Mouse (Mus musculus): Measurements from ENCODE around the gene Rmdn3. TPM values are rescaled to one million over a fixed set of nuclear protein-coding genes. Genes with fewer than 3 reads are reported as not detected.

The Rmdn3 gene
- polyA plus RNA-seq, 1 experiment from 2014 or later, result 75.7 TPM

DNA sequence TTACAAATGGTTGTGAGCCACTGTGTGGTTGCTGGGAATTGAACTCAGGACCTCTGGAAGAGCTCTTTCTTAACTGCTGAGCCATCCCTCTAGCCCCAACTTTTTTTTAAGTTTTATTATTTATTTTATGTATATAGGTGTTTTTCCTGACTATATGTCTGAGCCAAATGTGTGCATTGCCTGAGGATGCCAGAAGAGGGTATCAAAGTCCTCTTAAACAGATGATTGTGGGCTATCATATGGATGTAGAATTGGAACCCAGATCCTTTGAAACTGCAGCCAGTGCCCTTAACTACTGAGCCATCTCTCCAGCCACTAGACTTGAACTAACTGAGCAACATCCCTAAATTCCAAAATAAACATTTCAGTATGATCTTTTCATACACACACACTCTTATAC, 55.3 kb downstream of the Rmdn3 start:
- Histone ChIP-seq H3K4me2 (no peak overlapping the region), H3K36me3 (ENCODE audit: control insufficient read depth, insufficient read depth, low read length) (peaks cover 26% of the 10 kb centered on the region), H3K9ac (ENCODE audit: low read depth, low read length) (no peak overlapping the region), H3K9me3 (ENCODE audit: control insufficient read depth, low read length) (no peaks in the 10 kb centered on the region), H3K4me3 (ENCODE audit: low read depth, low read length) (no peak overlapping the region), H3K27me3 (replicated peaks; ENCODE audit: control insufficient read depth, insufficient read depth, low read length) (no peaks in the 10 kb centered on the region), H3K27ac (ENCODE audit: low read depth, low read length) (no peak overlapping the region), H3K4me1 (replicated peaks; ENCODE audit: control insufficient read depth, insufficient read depth, low read length) (no peaks in the 10 kb centered on the region)
- ATAC-seq (replicated peaks; ENCODE audit: low FRiP score) (no peak), DNase-seq (ENCODE audit: low spot score) (no peak)

Other genes with a start within 250 kb of the Rmdn3 start
- gene Chst14, start 230.5 kb downstream of the Rmdn3 start, polyA plus RNA-seq (2014; fragmentation: Nextera tagmentation; extraction: Ambion mirVana), result 15.4 and 16.4 TPM in 2 replicates
- gene Ccdc32, start 127.6 kb downstream of the Rmdn3 start, polyA plus RNA-seq (2014; fragmentation: Nextera tagmentation; extraction: Ambion mirVana), result 24.8 and 26.5 TPM in 2 replicates
- gene Rpusd2, start 122.2 kb downstream of the Rmdn3 start, polyA plus RNA-seq (2014; fragmentation: Nextera tagmentation; extraction: Ambion mirVana), result 7.4 and 7.7 TPM in 2 replicates
- 60.7 and 64.8 TPM in 2 replicates for gene Knl1, start 109.9 kb downstream of the Rmdn3 start, polyA plus RNA-seq (2014; fragmentation: Nextera tagmentation; extraction: Ambion mirVana)
- 62.0 and 64.0 TPM in 2 replicates for gene Rad51, start 44.2 kb downstream of the Rmdn3 start, polyA plus RNA-seq (2014; fragmentation: Nextera tagmentation; extraction: Ambion mirVana)
- 33.6 and 36.4 TPM in 2 replicates for gene Gchfr, start 10.7 kb upstream of the Rmdn3 start, polyA plus RNA-seq (2014; fragmentation: Nextera tagmentation; extraction: Ambion mirVana)
- gene Gm14137, start 17.5 kb upstream of the Rmdn3 start, polyA plus RNA-seq (2014; fragmentation: Nextera tagmentation; extraction: Ambion mirVana), result 0.23 and 0.25 TPM in 2 replicates
- gene Zfyve19, start 51.6 kb upstream of the Rmdn3 start, polyA plus RNA-seq (2014; fragmentation: Nextera tagmentation; extraction: Ambion mirVana), result 47.2 and 48.5 TPM in 2 replicates
- 16.9 and 18.1 TPM in 2 replicates for gene Dnajc17, start 51.8 kb upstream of the Rmdn3 start, polyA plus RNA-seq (2014; fragmentation: Nextera tagmentation; extraction: Ambion mirVana)
- gene Ppp1r14d, start 72.9 kb upstream of the Rmdn3 start, polyA plus RNA-seq (2014; fragmentation: Nextera tagmentation; extraction: Ambion mirVana), result not detected in 2 replicates
- gene Spint1, start 80.3 kb upstream of the Rmdn3 start, polyA plus RNA-seq (2014; fragmentation: Nextera tagmentation; extraction: Ambion mirVana), result 2.3 and 2.5 TPM in 2 replicates
- gene Rhov, start 114.2 kb upstream of the Rmdn3 start, polyA plus RNA-seq (2014; fragmentation: Nextera tagmentation; extraction: Ambion mirVana), result 0.38 TPM in 1 of 2 replicates, not detected in the other
- gene Vps18, start 131.7 kb upstream of the Rmdn3 start, polyA plus RNA-seq (2014; fragmentation: Nextera tagmentation; extraction: Ambion mirVana), result 13.4 and 14.0 TPM in 2 replicates
- gene Dll4, start 168.8 kb upstream of the Rmdn3 start, polyA plus RNA-seq (2014; fragmentation: Nextera tagmentation; extraction: Ambion mirVana), result 5.3 and 5.9 TPM in 2 replicates
- 2.9 and 3.2 TPM in 2 replicates for gene Chac1, start 194.2 kb upstream of the Rmdn3 start, polyA plus RNA-seq (2014; fragmentation: Nextera tagmentation; extraction: Ambion mirVana)

Data from liver, embryonic 11.5 days (tissue).